8 mouse cellular contexts compared by ENCODE assay signal in genomic region chr6:30175918-30176421, GRCm38 (mm10).
DNase-seq lines count a peak whose midpoint lies in the region; ATAC-seq lines count a peak whose summit lies in the region.

No protein-coding gene starts in this region.

- no peaks in the 10 kb centered on the region for H3K36me3 ChIP-seq in heart, embryonic 16.5 days (ENCODE audit: control insufficient read depth, insufficient read depth)
- no peaks in the 10 kb centered on the region for H3K36me3 ChIP-seq in hindbrain, embryonic 10.5 days
- no peaks in the 10 kb centered on the region for H3K36me3 ChIP-seq in midbrain, embryonic 12.5 days

- H3K4me2 ChIP-seq in heart, embryonic 16.5 days (ENCODE audit: low read depth, low read length), result peak overlapping the region; percentile 58
- peak overlapping the region; percentile 42 for H3K4me2 ChIP-seq in midbrain, embryonic 12.5 days (replicated peaks)

- intact Hi-C loops in heart, postnatal 14 days (cut with DNase I), result no loop called here

- no peak overlapping the region for H3K27ac ChIP-seq in heart, embryonic 16.5 days (ENCODE audit: low read length)
- H3K27ac ChIP-seq in hindbrain, embryonic 10.5 days, result peak overlapping the region; percentile 85; the same call in 1 of the 2 replicates
- H3K27ac ChIP-seq in midbrain, embryonic 12.5 days (replicated peaks), result no peak overlapping the region

- no peak overlapping the region for H3K9ac ChIP-seq in heart, embryonic 16.5 days (ENCODE audit: low read length)
- H3K9ac ChIP-seq in midbrain, embryonic 12.5 days (replicated peaks), result no peak overlapping the region; the same call in 1 of the 2 replicates

- 3% methylated on average over 28 of the region's 28 CpGs for WGBS in heart, embryonic 16.5 days
- under 1% methylated on average over 28 of the region's 28 CpGs for WGBS in hindbrain, embryonic 10.5 days
- 1% methylated on average over 28 of the region's 28 CpGs for WGBS in midbrain, embryonic 12.5 days

- no peaks in the 10 kb centered on the region for H3K9me3 ChIP-seq in heart, embryonic 16.5 days (replicated peaks; ENCODE audit: control insufficient read depth, low read length)
- H3K9me3 ChIP-seq in hindbrain, embryonic 10.5 days, result no peaks in the 10 kb centered on the region
- no peaks in the 10 kb centered on the region for H3K9me3 ChIP-seq in midbrain, embryonic 12.5 days

- no peak for ATAC-seq in heart, embryonic 16.5 days (replicated peaks; ENCODE audit: extremely low read depth, insufficient read depth, low FRiP score)
- no peak for ATAC-seq in midbrain, embryonic 12.5 days (ENCODE audit: low FRiP score, low read depth)

- H3K4me1 ChIP-seq in heart, embryonic 16.5 days (ENCODE audit: control insufficient read depth, insufficient read depth, low read length), result peaks cover 34% of the 10 kb centered on the region
- H3K4me1 ChIP-seq in hindbrain, embryonic 10.5 days (replicated peaks), result peaks cover 66% of the 10 kb centered on the region
- peaks cover 47% of the 10 kb centered on the region for H3K4me1 ChIP-seq in midbrain, embryonic 12.5 days

- H3K27me3 ChIP-seq in heart, embryonic 16.5 days (ENCODE audit: control insufficient read depth, insufficient read depth, low read length), result peaks cover 97% of the 10 kb centered on the region
- peaks cover 100% of the 10 kb centered on the region for H3K27me3 ChIP-seq in hindbrain, embryonic 10.5 days (ENCODE audit: insufficient read depth, poor library complexity, severe bottlenecking)
- H3K27me3 ChIP-seq in midbrain, embryonic 12.5 days, result peaks cover 98% of the 10 kb centered on the region

- peak overlapping the region; percentile 49 for H3K4me3 ChIP-seq in heart, embryonic 16.5 days (ENCODE audit: low read length)
- H3K4me3 ChIP-seq in hindbrain, embryonic 10.5 days, result peak overlapping the region; percentile 48
- H3K4me3 ChIP-seq in midbrain, embryonic 12.5 days, result peak overlapping the region; percentile 31

- DNase-seq in heart, postnatal 14 days, result no peak
- peak; percentile 40 for DNase-seq in ZHBTc4 (ENCODE audit: low read depth, low spot score)
- DNase-seq in hindbrain, embryonic 10.5 days (ENCODE audit: low spot score), result peak; percentile 53
- DNase-seq in thymus, postnatal 0 days (ENCODE audit: low spot score), result no peak
- DNase-seq in yolk sac, embryonic 10.5 days (ENCODE audit: low spot score), result no peak
- no peak for DNase-seq in layer of hippocampus, adult 11-12 months (ENCODE audit: low spot score)

Comparison
In these comparisons a context has a peak if more than half of its experiments do, and no peak if none do; other contexts are left out.
1. DNase-seq: peak in ZHBTc4 (single experiment) and hindbrain, embryonic 10.5 days (single experiment); none in heart, postnatal 14 days (0 of 2), thymus, postnatal 0 days (single experiment), yolk sac, embryonic 10.5 days (single experiment) and layer of hippocampus, adult 11-12 months (single experiment).
2. Peak in every context shown above with its lines, with median percentiles within 50 percentile points of each other: H3K4me3 ChIP-seq.